Mouse (Mus musculus) large intestine, adult 2 months (tissue): ENCODE measurements at regions not wholly inside any gene's neighbourhood (a gene's known extent, or its start where the extent isn't known, plus 50 kb on each side); places are given as distances from the start of the nearest gene placed in this dataset.
"Not testable (repeated sequence)": the region's sequence is repeated elsewhere in the genome, so short reads cannot be mapped to it uniquely, and the experiment has no call there.

Source experiments
- DNase-seq: peaks from one replicate; pipeline ENCODE4 v3.0.0-alpha.2; 2012; ENCODE audit warnings: low read depth, low spot score
- WGBS: fragments of 180-500 bp; shearing (Covaris S2); methylation state at CpG from one replicate; pipeline ENCODE4 v1.1.7; 2018; 5-methylcytosine and 5-hydroxymethylcytosine counted together

DNA sequence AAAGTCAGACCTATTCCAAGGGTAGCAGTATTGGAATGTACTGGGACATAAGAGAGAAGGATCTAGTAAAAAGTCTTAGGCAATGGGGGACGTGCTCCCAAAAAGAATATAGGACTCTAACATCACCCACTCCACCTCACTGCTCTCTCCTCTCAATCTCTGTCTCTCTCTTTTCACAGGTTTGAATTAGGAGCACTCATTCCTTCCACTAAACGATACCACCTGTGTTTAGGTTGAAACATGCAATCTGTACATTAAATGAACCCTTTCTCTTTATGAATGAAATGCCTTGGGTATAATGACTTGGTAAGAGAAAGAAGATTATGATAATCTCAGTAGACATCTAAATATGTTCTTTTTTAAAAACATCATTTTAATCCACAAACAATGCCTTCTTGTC, 129.4 kb downstream of the Zpld1 start:
- no peak for DNase-seq
- WGBS: 84% methylated on average over 2 of the region's 2 CpGs

DNA sequence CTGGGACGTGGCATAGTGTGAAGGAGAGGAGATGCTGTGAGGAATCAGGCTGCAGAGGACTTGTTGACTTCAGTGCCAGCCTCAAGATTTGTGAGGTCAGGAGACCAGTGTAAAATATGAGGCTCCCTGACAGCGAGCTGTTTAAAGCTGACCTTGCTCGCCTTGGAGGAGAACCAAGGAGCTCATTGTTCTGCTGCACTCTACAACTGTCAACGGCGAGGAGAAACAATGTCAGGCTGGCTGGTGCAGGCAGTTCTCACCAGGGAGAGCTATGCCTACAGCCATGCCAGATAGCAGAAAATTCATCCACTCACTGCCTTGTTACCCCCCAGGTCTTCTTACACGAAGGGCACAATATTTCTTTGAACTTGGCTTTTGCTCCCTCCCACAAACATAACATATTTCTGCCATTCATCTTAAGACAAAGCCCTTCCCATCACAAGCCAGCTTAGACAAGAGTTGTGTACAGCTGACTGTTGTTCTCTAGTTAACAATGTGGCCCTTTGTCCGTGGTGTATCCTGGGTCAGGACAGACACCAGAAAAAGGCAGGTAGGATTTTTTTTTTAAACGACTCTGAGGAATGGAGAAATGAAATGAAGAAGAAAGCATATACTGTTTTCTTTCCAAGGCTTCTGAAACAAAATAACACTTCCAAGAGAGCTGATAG, 131.5 kb downstream of the Zpld1 start:
- DNase-seq: no peak
- 35% methylated on average over 8 of the region's 8 CpGs for WGBS

DNA sequence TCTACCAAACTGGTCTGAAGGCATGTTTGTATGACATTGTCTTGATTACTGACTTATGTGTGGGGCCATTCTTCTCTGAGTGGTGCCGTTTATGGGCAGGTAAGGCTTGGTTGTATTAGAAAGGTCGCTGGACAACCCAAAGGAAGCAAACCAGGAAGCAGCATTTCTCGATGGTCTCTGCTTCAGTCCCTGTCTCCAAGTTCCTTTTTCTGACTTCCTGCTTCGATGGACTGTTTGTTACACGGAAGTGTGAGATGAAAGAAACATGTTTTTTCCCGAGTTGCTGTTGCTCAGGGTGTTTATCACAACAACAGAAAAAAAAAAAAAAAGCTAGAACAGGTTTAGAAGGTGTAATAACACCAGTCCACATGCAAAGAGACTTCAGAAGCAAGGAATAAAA, 134.9 kb downstream of the Zpld1 start:
- no peak for DNase-seq
- WGBS: 51% methylated on average over 6 of the region's 6 CpGs

DNA sequence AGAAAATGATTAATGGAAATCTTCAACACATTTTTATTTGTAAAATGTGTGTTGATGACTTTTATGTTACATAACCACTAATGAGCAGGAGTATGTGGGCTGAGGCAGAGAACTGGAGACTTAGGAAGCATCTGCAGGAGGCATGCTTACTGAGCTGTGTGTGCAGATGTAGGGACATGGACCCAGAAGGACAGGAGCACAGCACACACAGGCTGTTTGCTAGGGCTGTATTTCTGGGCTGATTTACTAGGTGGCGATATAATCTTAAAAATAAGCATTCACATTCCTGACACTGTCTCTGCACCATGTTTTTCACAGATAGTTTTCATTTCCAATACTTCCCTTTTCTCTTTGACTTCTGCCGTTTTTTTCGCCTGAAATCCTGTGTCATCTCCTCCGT, 146.1 kb downstream of the Zpld1 start:
- 42% methylated on average over 4 of the region's 4 CpGs for WGBS
- no peak for DNase-seq

DNA sequence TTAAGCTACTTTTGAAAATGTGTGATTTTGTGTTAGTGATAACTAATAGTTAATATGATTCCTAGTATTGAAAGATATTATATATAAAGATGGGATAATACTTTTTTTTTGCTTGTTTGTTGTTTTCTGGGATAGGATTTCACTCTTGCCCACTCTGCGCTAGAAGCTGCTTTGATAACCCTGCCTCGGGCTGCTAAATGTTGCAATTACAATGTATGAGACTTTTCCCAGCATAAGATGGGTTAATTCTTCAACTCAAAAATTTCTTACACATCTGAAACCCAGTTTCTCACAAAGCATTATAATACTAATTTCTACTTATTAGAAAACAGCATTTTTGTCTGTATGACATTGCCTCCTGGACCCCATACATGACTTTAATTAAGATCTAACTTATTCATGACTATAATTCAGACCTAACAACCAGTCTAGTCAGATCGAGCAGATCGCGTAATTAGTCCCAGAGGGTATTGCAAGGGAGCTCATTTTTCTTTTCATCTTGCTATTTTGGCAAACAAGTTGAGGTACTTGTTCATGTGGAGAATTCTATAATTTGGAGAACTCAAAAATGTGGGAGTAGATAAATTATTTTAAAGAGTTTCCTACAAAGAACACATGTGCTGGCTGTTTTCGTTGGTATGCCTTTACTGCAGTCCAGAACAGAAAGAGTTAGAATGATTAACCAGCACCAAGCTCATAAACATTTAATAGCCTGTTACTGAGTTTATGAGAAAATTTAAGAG, 155.2 kb downstream of the Zpld1 start:
- WGBS: 44% methylated on average over 6 of the region's 6 CpGs
- no peak for DNase-seq

DNA sequence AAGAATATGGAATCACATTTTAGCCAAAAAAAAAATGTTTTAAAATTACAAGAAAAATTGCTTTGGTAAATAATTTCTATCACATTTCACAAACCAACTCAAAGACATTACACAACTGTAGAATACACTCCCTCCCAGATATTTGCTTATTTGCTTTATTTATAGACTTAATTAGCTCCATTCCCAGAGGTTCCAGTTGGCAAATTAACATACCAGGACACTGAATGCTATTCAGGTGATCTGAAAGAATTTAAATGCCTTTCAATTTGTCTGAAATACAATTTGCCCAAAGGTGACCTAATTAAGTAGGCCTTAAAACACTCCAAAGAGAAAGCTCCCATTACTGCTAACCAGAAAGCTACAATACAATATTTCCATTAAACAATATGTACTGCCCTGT, 162.8 kb downstream of the Zpld1 start:
- no peak for DNase-seq

DNA sequence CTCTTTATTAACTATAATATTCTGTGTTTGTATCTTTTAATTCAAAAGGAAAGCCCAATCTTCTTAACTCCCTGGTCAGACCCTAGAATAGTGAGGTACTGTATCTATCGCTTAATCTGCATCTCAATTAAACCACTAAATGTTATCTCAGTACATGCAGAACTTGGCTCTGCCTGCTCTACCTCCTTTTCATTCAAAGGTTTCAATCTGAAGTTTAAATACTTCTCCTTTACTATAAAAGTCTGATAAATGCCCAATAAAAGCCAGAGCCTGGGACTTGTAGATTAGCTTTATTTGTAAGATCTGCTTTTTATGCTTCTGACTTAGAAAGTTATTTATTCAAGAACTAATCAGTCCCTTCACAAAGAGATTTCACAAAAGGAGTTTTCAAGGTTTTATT, 200.1 kb downstream of the Zpld1 start:
- WGBS: 84% methylated on average over 1 of the region's 1 CpGs
- no peak for DNase-seq

DNA sequence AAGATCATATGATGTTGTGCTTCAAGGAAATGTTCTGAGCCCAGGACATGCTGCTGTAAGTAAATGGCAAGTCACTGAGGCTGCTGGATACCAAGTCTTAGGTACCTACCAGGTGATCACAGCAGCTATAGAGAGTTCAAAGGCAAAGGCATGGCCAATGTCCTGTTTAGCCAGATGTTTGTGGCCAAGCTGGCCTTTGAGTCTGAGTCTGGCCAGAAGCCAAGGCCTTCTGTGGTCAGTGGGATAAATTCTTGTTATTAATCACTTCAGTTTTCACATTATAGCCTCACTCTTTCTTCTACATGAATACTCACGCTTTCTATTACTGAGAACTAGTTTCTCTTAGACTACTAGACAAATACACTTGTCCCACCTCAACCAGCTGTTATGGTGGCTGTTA, 210.3 kb downstream of the Zpld1 start:
- 73% methylated on average over 1 of the region's 1 CpGs for WGBS
- DNase-seq: no peak

DNA sequence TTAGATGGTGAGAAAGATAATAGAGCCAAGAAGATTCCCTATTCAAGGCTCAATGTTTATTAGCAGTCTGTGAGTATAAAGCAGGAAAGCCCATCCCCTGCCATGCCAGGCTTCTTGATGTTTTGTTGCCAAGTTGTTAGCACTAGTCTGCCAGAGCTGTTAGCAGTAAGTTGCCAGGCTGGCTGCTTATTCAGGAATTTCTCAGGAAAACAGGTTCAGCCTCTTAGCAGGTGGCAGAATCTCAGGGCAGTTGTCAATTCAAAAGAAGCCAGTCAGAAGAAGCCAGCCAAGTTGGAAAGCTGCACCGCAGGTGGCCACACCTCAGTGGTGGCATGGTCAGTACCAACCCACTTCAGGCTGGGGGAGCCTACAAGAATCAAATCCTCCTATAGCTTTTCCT, 221.6 kb downstream of the Zpld1 start:
- no peak for DNase-seq
- WGBS: 56% methylated on average over 1 of the region's 1 CpGs

DNA sequence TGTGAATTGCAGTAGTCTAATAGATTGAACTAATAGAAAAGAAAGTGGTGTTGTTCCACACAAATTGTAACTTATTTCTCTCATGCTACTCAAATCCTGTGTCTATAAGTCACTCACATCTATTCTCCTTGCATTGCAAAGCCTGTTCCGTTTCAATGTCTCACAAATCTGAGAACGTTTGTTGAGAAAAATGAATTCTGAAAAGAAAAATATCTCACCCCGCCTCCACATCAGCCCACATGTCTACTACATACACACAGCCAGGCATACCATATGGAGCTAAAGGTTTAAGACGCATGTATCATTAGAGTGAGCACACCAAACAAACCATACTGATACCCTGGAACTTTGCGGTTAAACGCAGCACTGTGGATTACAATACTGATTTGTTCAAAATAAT, 258.0 kb downstream of the Zpld1 start:
- 85% methylated on average over 6 of the region's 6 CpGs for WGBS
- no peak for DNase-seq

DNA sequence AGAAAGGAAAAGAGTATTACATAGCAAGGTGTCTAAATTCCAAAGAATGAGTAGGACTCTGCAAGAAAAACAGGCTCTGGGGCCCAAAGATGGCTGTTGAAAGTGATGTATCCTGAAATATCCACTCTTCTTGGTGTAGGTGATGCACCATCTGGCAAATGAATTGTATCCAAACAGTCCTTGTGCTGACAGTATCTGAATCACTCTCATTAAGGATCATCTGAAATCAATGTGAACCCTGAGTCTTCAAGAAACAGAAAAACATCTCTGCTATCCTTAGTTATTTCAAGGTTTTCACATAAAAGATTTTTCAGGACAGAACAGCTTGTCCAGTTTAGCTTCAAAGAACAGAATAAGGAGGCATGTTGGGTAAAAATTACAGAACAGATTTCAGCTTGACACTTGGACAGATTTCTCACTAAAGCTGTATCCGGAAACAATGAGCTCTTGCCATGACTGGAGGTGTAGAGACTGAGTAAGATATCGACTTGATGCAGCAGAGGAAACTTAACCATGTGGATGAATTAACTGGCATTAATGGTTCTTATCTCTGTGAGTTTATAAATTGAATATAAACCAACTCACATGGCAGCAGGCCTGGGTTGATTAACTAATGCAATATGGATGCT, 296.0 kb downstream of the Zpld1 start:
- no peak for DNase-seq
- WGBS: 75% methylated on average over 2 of the region's 2 CpGs

DNA sequence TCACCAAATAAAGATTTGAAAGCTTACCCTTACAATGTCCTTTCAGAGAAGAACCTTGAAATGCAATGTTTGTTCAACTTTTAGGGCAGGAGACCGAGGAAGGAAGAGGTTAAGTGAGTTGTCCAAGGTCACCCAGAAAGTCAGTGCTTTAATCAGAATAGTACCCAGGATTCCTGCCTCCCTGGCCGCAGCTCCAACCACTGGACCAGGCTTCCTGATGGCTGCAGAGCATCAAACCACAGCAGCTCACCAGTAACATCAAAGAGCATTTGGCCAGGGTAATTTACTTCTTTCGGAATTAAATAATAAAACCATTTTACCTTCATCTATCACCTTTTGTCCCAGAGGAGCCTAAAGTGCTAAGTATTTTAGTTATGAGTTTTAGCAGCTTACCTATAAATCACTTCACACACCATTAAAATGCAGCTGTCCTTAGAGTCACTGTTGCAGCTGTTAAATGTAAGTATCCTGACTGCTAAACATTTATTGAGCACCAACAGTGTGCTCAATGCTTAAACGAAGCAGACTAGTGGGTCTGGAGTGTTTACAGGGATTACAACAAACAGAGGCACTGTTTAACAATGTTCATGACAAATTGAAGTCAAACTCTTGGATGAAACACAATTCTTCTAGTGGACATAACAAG, 306.1 kb downstream of the Zpld1 start:
- DNase-seq: no peak
- 24% methylated on average over 4 of the region's 4 CpGs for WGBS

DNA sequence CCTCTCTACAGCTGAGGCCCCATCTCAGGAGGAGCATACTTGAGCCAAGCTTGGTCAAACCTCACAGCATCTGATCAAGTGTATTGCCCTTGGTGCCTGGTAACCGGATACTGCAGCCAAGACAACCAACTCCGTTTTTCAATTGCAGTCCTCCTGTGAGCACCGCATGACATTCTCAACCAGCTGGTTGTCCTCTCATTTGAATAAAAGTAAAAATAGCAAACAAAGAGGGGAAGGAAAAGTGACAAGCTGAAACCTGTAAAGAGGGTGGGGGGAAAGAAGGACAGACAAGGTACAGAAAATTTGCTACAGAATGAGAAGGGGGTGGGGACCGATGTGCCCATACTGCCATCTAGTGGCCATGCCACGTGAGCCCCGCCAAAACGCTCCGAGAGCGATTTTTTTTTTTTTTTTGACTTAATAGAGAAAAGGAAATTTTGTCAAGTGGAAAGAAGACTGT, 314.0 kb downstream of the Zpld1 start:
- DNase-seq: peak; percentile 1
- WGBS: 5% methylated on average over 9 of the region's 9 CpGs

DNA sequence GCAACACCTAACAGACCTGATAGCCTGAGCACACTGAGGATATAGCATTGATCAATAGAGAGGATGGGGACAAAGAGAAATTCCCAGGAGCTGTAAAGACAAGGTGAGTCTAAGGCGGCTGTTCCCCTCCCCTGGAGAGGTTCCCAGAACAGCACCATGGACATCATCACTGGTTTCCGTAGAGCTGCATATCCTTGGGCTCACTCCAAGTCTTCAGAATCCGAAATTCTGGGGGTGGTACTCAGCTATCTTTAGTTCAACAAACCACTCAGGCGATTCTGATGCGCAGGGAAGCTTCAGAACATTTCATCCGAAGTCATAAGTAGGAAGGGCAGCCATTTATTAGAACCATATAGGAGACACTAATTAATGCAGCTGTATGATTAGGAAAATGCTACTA, 327.4 kb downstream of the Zpld1 start:
- 75% methylated on average over 6 of the region's 6 CpGs for WGBS
- no peak for DNase-seq

DNA sequence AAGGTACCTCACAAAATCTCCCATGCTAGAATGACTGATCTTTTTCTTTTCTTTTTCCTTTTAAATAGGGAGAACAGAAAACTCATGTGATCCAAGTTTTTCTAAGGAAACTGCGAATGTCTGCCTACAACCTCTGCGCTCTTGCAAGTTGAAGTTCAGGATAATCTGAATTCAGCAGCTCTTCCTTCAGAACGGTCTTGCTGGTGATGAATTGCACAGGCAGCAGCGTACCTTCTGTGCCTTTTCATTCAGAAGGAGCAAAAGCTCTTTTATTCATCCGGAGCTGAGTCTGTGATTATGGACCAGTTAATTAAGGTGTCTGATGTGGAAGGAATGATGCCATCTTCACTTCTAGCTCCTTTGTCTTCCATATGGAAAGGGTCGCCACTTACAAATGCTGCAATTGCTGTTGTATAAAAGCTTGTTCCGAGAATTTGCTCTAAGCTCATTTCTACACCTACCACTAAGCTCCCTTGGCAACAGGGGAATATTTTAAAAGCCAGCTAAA, 353.9 kb downstream of the Zpld1 start:
- WGBS: 84% methylated on average over 7 of the region's 7 CpGs
- DNase-seq: no peak

DNA sequence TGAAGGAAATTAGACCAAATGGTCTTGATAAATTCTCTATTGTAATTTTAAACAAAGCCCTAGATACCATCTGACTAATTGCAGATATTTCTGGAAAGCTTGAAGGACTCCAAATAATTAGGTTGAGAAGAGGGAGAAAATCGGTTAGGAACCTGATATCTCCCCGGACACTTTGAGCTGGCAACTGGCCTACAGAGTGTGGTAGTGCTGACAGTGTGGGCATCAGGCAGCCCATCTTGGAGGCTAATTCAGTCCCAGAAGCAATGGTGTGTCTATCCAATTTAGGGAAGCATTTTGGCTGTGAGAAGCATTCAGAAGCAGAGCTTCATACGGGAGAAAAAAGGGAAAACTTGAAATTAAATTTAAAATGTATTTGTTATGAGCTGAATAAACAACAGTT, 369.5 kb downstream of the Zpld1 start:
- no peak for DNase-seq
- WGBS: 70% methylated on average over 3 of the region's 3 CpGs

DNA sequence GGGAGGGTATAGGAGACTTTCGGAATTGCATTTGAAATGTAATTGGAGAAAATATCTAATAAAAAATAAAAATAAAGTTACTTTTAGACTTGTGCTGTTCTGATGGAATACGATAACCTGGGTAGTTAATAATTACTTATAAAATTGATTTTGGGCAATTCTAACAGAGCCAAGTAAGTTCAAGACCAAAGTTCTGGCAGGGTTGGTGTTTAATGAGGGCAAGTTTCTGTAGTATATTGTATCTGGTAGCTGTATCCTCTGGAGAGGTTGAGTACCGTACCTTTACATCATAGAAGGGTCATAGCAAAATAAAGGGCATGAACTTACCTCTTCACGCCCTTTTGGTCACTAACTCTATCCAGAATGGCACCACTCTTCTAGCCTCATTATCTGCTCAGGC, 394.9 kb downstream of the Zpld1 start:
- WGBS: 89% methylated on average over 4 of the region's 4 CpGs
- no peak for DNase-seq

DNA sequence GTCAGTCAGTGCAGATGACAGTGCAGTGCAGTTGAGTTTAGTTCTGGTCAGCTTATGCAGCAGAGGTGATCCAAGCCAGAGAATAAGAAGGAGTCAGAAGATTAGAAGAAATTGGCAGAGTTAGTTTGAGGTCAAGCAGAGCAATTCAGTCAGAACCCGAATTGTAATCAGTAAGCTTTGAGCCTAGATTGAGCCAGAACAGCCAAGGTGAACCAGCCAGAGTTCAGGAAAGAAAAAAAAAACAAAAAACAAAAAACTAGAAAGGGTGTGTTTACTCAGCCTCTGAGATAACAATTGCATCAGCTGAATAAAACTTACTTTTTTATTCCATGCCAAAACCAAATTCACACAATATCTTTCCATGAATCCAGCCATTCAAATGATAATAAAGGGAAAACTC, 396.3 kb downstream of the Zpld1 start:
- WGBS: 58% methylated on average over 1 of the region's 1 CpGs
- DNase-seq: no peak

DNA sequence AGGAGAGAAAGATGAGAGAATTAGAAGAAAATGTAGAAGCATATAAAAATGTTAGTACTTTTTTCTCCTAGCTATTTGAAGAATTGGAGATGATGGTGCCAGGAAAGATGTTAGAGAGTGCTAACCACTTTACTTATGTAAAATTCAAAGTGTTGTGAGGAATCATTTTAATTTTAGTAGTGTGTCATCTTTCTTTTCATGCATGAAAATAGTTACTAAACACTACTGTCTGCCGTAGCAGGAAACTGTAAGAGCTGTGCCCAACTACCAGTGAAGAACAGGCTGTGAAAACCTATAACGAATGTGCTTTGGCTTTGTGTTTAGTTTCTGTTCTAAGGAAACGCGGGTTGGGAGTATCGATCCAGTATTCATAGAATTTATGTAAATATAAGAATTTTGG, 403.1 kb downstream of the Zpld1 start:
- WGBS: 85% methylated on average over 5 of the region's 5 CpGs
- DNase-seq: no peak

DNA sequence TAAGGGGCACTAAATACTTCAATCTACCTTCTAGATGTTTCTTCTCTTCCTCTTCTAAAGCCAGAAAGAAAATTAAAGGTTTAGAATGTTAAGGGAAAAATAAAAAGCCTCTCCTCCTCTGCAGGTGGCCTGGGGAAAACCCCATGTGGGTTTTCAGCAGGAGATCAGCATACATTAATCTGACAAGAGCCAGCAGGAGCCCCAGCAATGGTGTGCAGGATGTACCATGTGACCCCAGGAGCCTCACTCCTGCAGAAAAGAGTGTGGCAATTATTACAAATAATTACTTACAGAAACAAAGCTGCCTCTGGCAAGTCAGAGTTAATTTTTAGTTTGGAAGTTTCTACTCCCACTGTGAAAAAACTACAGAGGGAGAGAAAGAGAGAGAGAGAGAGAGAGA, 440.4 kb downstream of the Zpld1 start:
- DNase-seq: no peak

DNA sequence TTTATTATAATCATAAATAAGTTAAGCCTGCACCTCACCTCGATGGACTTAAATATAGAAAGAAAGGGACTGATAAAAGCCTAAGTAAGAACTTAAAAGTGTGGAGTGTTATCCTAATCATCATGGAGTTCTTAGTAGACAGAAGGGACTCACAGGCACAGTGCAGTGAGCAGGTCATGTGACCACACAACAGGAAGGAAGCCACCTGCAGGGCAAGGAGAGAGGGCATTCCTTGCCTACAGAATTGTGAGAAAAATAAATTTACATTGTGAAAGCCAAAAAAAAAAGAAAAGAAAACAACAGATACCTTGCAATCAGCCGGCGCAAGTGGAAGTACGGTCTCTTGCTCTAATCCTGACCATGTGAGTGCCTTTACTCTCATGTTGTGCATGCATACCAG, 454.8 kb downstream of the Zpld1 start:
- WGBS: 89% methylated on average over 4 of the region's 4 CpGs
- DNase-seq: not testable (repeated sequence)
